Mouse (Mus musculus): ENCODE measurements around the gene Rprml. TPM values are rescaled to one million over a fixed set of nuclear protein-coding genes. Genes with fewer than 3 reads are reported as not detected.
A peak's percentile ranks its signal among the peaks of the same experiment; 100 is the strongest.

Rprml gene
- polyA plus RNA-seq, 1 experiment from 2014 or later = not detected

GRCm38 (mm10) chr11:103688980-103689378 is 39.6 kb downstream of the Rprml start:
- TF ChIP-seq CTCF (IDR thresholded peaks at IDR 0.05) = no peak
- POLR2A ChIA-PET = no interaction called here
- in situ Hi-C loops (cut with MboI; ENCODE audit: low pct_unique_long_range_greater_than_20kb) = loop anchor here (10.0 kb wide), 1 partner anchor 334 kb away; no protein-coding TSS in a partner anchor
- H3K27me3 ChIP-seq = no peaks in the 10 kb centered on the region
- DNase-seq (ENCODE audit: low read depth, low spot score) (peak; percentile 89), ATAC-seq (peak; percentile 75)
- CTCF ChIA-PET = interaction anchor here (1.0 to 1.3 kb wide), 2 partner anchors 11 to 12 kb away, joined by 3 to 5 read pairs; no protein-coding TSS in a partner anchor

- no peaks in the 10 kb centered on the region for H3K27me3 ChIP-seq
- ATAC-seq (no peak), DNase-seq (ENCODE audit: low read depth, low spot score) (no peak)
- CTCF ChIA-PET = interaction anchor here (1.0 kb wide), 1 partner anchor 9 kb away, joined by 3 read pairs; no protein-coding TSS in a partner anchor
- TF ChIP-seq CTCF (IDR thresholded peaks at IDR 0.05) = no peak
- POLR2A ChIA-PET = no interaction called here
- in situ Hi-C loops (cut with MboI; ENCODE audit: low pct_unique_long_range_greater_than_20kb) = loop anchor here (10.0 kb wide), 1 partner anchor 426 kb away; the partner anchor contains the start of gene Map3k14
Measured at GRCm38 (mm10) chr11:103691036-103691435, 41.7 kb downstream of the Rprml start.

GRCm38 (mm10) chr11:103693241-103693640 is 43.9 kb downstream of the Rprml start:
- ChIA-PET CTCF (interaction anchor here (1.0 kb wide), 1 partner anchor 18 kb away, joined by 3 read pairs; no protein-coding TSS in a partner anchor), POLR2A (no interaction called here)
- ATAC-seq (no peak), DNase-seq (ENCODE audit: low read depth, low spot score) (no peak)
- TF ChIP-seq CTCF (IDR thresholded peaks at IDR 0.05) = no peak
- in situ Hi-C loops (cut with MboI; ENCODE audit: low pct_unique_long_range_greater_than_20kb) = loop anchor here (10.0 kb wide), 1 partner anchor 428 kb away; the partner anchor contains the start of gene Map3k14
- H3K27me3 ChIP-seq = no peaks in the 10 kb centered on the region

- DNase-seq (ENCODE audit: low read depth, low spot score) (no peak), ATAC-seq (peak; percentile 49)
- H3K27me3 ChIP-seq = no peaks in the 10 kb centered on the region
- ChIA-PET POLR2A (interaction anchor here (0.6 kb wide), 1 partner anchor 1419 kb away, joined by 3 read pairs; no protein-coding TSS in a partner anchor), CTCF (interaction anchor here (1.2 to 1.4 kb wide), 3 partner anchors 11 to 57 kb away, joined by 3 read pairs; no protein-coding TSS in a partner anchor)
- TF ChIP-seq CTCF (IDR thresholded peaks at IDR 0.05) = no peak
- in situ Hi-C loops (cut with MboI; ENCODE audit: low pct_unique_long_range_greater_than_20kb) = loop anchor here (10.0 kb wide), 1 partner anchor 432 kb away; the partner anchor contains the start of gene Map3k14
Measured at GRCm38 (mm10) chr11:103696851-103697564, 47.6 kb downstream of the Rprml start.

GRCm38 (mm10) chr11:103697565-103698176 is 48.3 kb downstream of the Rprml start, which contains the start of gene Gosr2:
TSS of gene Gosr2 (minus strand) at chr11:103697898.
- ChIA-PET POLR2A (interaction anchor here (0.6 to 0.7 kb wide), 2 partner anchors 61 to 1420 kb away, joined by 3 read pairs; no protein-coding TSS in a partner anchor), CTCF (interaction anchor here (0.9 to 1.4 kb wide), 5 partner anchors 11 to 58 kb away, joined by 3 to 4 read pairs (median 3); no protein-coding TSS in a partner anchor)
- no peaks in the 10 kb centered on the region for H3K27me3 ChIP-seq
- DNase-seq (ENCODE audit: low read depth, low spot score) = no peak
- peak; percentile 93 for ATAC-seq
- no peak for TF ChIP-seq CTCF (IDR thresholded peaks at IDR 0.05)
- in situ Hi-C loops (cut with MboI; ENCODE audit: low pct_unique_long_range_greater_than_20kb) = loop anchor here (10.0 kb wide), 1 partner anchor 433 kb away; the partner anchor contains the start of gene Map3k14

- ChIA-PET POLR2A (interaction anchor here (0.7 kb wide), 1 partner anchor 60 kb away, joined by 3 read pairs; no protein-coding TSS in a partner anchor), CTCF (interaction anchor here (0.9 to 1.2 kb wide), 2 partner anchors 24 to 53 kb away, joined by 3 to 4 read pairs; no protein-coding TSS in a partner anchor)
- ATAC-seq (no peak), DNase-seq (ENCODE audit: low read depth, low spot score) (no peak)
- H3K27me3 ChIP-seq = no peaks in the 10 kb centered on the region
- no peak for TF ChIP-seq CTCF (IDR thresholded peaks at IDR 0.05)
- in situ Hi-C loops (cut with MboI; ENCODE audit: low pct_unique_long_range_greater_than_20kb) = loop anchor here (10.0 kb wide), 1 partner anchor 433 kb away; the partner anchor contains the start of gene Map3k14
Measured at GRCm38 (mm10) chr11:103698226-103698625, 48.9 kb downstream of the Rprml start.

Other genes starting within 250 kb of the Rprml start
- 33.5 TPM for gene Plekhm1, start 236.9 kb upstream of the Rprml start, polyA plus RNA-seq (2021)
- gene Lrrc37a, start 145.0 kb upstream of the Rprml start, polyA plus RNA-seq (2021) = not detected
- not detected for gene Gm884, start 28.4 kb upstream of the Rprml start, polyA plus RNA-seq (2021)
- not detected for gene Lyzl6, start 10.7 kb upstream of the Rprml start, polyA plus RNA-seq (2021)
- 82.3 TPM for gene Gosr2, start 48.3 kb downstream of the Rprml start, polyA plus RNA-seq (2021)
- not detected for gene Wnt9b, start 100.3 kb downstream of the Rprml start, polyA plus RNA-seq (2021)
- not detected for gene Wnt3, start 124.6 kb downstream of the Rprml start, polyA plus RNA-seq (2021)